Mouse (Mus musculus) kidney, embryonic 14.5 days (tissue): ENCODE data around the gene Hdc. TPM values are rescaled to one million over a fixed set of nuclear protein-coding genes. Genes with fewer than 3 reads are reported as not detected.
"Not testable (repeated sequence)": the region's sequence is repeated elsewhere in the genome, so short reads cannot be mapped to it uniquely, and the experiment has no call there.

Experiments used
- ATAC-seq: fragments of 200-750 bp; cut with Nextera tagmentation; 2 replicates; pipeline ENCODE4 v1.8.0; 2017; ENCODE audit warnings: moderate number of reproducible peaks, mild to moderate bottlenecking, moderate TSS enrichment, moderate library complexity; ENCODE audit not compliant: low FRiP score, low TSS enrichment
- H3K27ac ChIP-seq: fragments of 300-500 bp; sonication (generic); 2 replicates; pipeline ENCODE4 v1.5.1; 2014; ENCODE audit warnings: low read depth, mild to moderate bottlenecking, low read length, moderate library complexity, mixed read lengths
- H3K27me3 ChIP-seq: fragments of 300-500 bp; sonication (generic); 2 replicates; pipeline ENCODE4 v1.6.1; 2014; ENCODE audit warnings: mild to moderate bottlenecking, low read length; ENCODE audit not compliant: control insufficient read depth, insufficient read depth
- H3K36me3 ChIP-seq: fragments of 300-500 bp; sonication (generic); 2 replicates; pipeline ENCODE4 v1.6.1; 2014; ENCODE audit warnings: low read length, mixed read lengths; ENCODE audit not compliant: control insufficient read depth, insufficient read depth
- H3K4me1 ChIP-seq: fragments of 300-500 bp; sonication (generic); 2 replicates; pipeline ENCODE4 v1.6.1; 2014; ENCODE audit warnings: low read length, mixed read lengths; ENCODE audit not compliant: control insufficient read depth, insufficient read depth
- H3K4me2 ChIP-seq: fragments of 300-500 bp; sonication (generic); replicated peaks from 2 replicates; pipeline ENCODE4 v1.6.1; 2014; ENCODE audit warnings: low read depth, mild to moderate bottlenecking, low read length
- H3K4me3 ChIP-seq: fragments of 300-500 bp; sonication (generic); 2 replicates; pipeline ENCODE4 v1.5.1; 2014; ENCODE audit warnings: mild to moderate bottlenecking, low read length
- H3K9ac ChIP-seq: fragments of 300-500 bp; sonication (generic); 2 replicates; pipeline ENCODE4 v1.6.1; 2014; ENCODE audit warnings: low read depth, mild to moderate bottlenecking, low read length, moderate library complexity
- H3K9me3 ChIP-seq: fragments of 300-500 bp; sonication (generic); 2 replicates; pipeline ENCODE4 v1.6.1; 2016; ENCODE audit warnings: low read length; ENCODE audit not compliant: control insufficient read depth
- WGBS: fragments of 180-500 bp; shearing (Covaris S2); extraction: QIAGEN DNeasy Blood & Tissue Kit; methylation state at CpG from one replicate; pipeline ENCODE4 v1.1.7; 2014; 5-methylcytosine and 5-hydroxymethylcytosine counted together
- polyA plus RNA-seq: library from polyadenylated mRNA; unstranded; fragments of >200 nt; fragmentation: Nextera tagmentation; extraction: Ambion mirVana; gene quantifications from 2 replicates; pipeline ENCODE4 v1.2.1, GENCODE M21; 2014

The Hdc gene
- polyA plus RNA-seq, 1 experiment from 2014 or later = 45.6 TPM

- Histone ChIP-seq H3K27ac (no peak overlapping the region), H3K9ac (no peak overlapping the region), H3K27me3 (no peaks in the 10 kb centered on the region), H3K4me3 (no peak overlapping the region), H3K9me3 (no peaks in the 10 kb centered on the region), H3K36me3 (peaks cover 33% of the 10 kb centered on the region), H3K4me2 (no peak overlapping the region), H3K4me1 (no peaks in the 10 kb centered on the region)
- WGBS = 64% methylated on average over 12 of the region's 12 CpGs
- ATAC-seq = no peak
These were observed 17.1 kb upstream of the Hdc start for GRCm38 (mm10) chr2:126635939-126636823.

- Histone ChIP-seq H3K9ac (no peak overlapping the region), H3K9me3 (no peaks in the 10 kb centered on the region), H3K4me1 (no peaks in the 10 kb centered on the region), H3K4me2 (no peak overlapping the region), H3K27ac (no peak overlapping the region), H3K36me3 (peaks cover 23% of the 10 kb centered on the region; the same call in 1 of the 2 replicates), H3K4me3 (no peak overlapping the region), H3K27me3 (no peaks in the 10 kb centered on the region)
- ATAC-seq = no peak
- WGBS = 92% methylated on average over 2 of the region's 2 CpGs
These were observed 14.1 kb upstream of the Hdc start for GRCm38 (mm10) chr2:126633165-126633564.

- Histone ChIP-seq H3K4me1 (no peaks in the 10 kb centered on the region), H3K27me3 (no peaks in the 10 kb centered on the region), H3K4me3 (no peak overlapping the region), H3K9me3 (no peaks in the 10 kb centered on the region), H3K36me3 (0 out of 2 replicates have a peak, but pooled peaks cover 14% of the 10 kb centered on the region), H3K27ac (no peak overlapping the region), H3K4me2 (no peak overlapping the region), H3K9ac (no peak overlapping the region)
- ATAC-seq = no peak
- WGBS = 92% methylated on average over 9 of the region's 9 CpGs
These were observed 9.4 kb upstream of the Hdc start for GRCm38 (mm10) chr2:126628455-126628995.

- Histone ChIP-seq H3K9me3 (no peaks in the 10 kb centered on the region), H3K4me1 (no peaks in the 10 kb centered on the region), H3K9ac (no peak overlapping the region), H3K27ac (no peak overlapping the region), H3K36me3 (no peaks in the 10 kb centered on the region), H3K27me3 (no peaks in the 10 kb centered on the region), H3K4me3 (no peak overlapping the region), H3K4me2 (no peak overlapping the region)
- ATAC-seq = no peak
These were observed 4.0 kb upstream of the Hdc start for GRCm38 (mm10) chr2:126623138-126623537.

- Histone ChIP-seq H3K4me1 (no peaks in the 10 kb centered on the region), H3K27ac (no peak overlapping the region), H3K36me3 (no peaks in the 10 kb centered on the region), H3K27me3 (no peaks in the 10 kb centered on the region), H3K9ac (no peak overlapping the region), H3K4me3 (no peak overlapping the region), H3K9me3 (no peaks in the 10 kb centered on the region), H3K4me2 (no peak overlapping the region)
- no peak for ATAC-seq
- WGBS = 70% methylated on average over 2 of the region's 2 CpGs
These were observed 3.4 kb upstream of the Hdc start for GRCm38 (mm10) chr2:126622455-126622854.

GRCm38 (mm10) chr2:126618470-126619179 is 474 bp downstream of the Hdc start:
- H3K4me1 ChIP-seq = no peaks in the 10 kb centered on the region
- H3K4me3 ChIP-seq = no peak overlapping the region
- H3K9ac ChIP-seq = no peak overlapping the region
- 37% methylated on average over 8 of the region's 8 CpGs for WGBS
- no peaks in the 10 kb centered on the region for H3K36me3 ChIP-seq
- no peak overlapping the region for H3K4me2 ChIP-seq
- ATAC-seq = no peak
- H3K9me3 ChIP-seq = no peaks in the 10 kb centered on the region
- H3K27me3 ChIP-seq = no peaks in the 10 kb centered on the region
- H3K27ac ChIP-seq = no peak overlapping the region

GRCm38 (mm10) chr2:126615355-126615754 is 3.7 kb downstream of the Hdc start:
- Histone ChIP-seq H3K9me3 (no peaks in the 10 kb centered on the region), H3K4me2 (no peak overlapping the region), H3K4me1 (no peaks in the 10 kb centered on the region), H3K4me3 (no peak overlapping the region), H3K36me3 (no peaks in the 10 kb centered on the region), H3K27ac (no peak overlapping the region), H3K9ac (no peak overlapping the region), H3K27me3 (no peaks in the 10 kb centered on the region)
- WGBS = 83% methylated on average over 3 of the region's 3 CpGs
- no peak for ATAC-seq

GRCm38 (mm10) chr2:126609600-126609999 is 9.5 kb downstream of the Hdc start:
- H3K4me1 ChIP-seq, H3K9ac ChIP-seq, H3K4me3 ChIP-seq, H3K9me3 ChIP-seq, H3K36me3 ChIP-seq, H3K4me2 ChIP-seq, H3K27me3 ChIP-seq, ATAC-seq, H3K27ac ChIP-seq: not testable (repeated sequence)
- WGBS = 73% methylated on average over 12 of the region's 12 CpGs
